20 mouse cellular contexts compared by ENCODE assay signal in genomic region chr3:122381591-122381990, GRCm38 (mm10).
DNase-seq lines count a peak whose midpoint lies in the region; ATAC-seq lines count a peak whose summit lies in the region.
"Had no signal": no experiment of that assay in that cellular context is flagged by ENCODE, and none has a peak within 500 bp of the region (broad histone marks: within the 10 kb centered on the region; RNA-seq: fewer than 3 reads in every experiment).

No protein-coding gene starts in this region.

- ATAC-seq in forebrain, embryonic 16.5 days: no peak

- no peak overlapping the region for H3K4me3 ChIP-seq in forebrain, embryonic 16.5 days (replicated peaks; ENCODE audit: low read length)
- H3K4me3 ChIP-seq: embryonic facial prominence, embryonic 10.5 days; hindbrain, embryonic 10.5 days; limb, embryonic 13.5 days; liver, embryonic 13.5 days; midbrain, embryonic 10.5 days; neural tube, embryonic 13.5 days had no signal

- peak; percentile 35 for DNase-seq in gastrocnemius, postnatal 14 days
- DNase-seq in gastrocnemius, adult 18-20 months (ENCODE audit: low spot score): no peak
- peak; percentile 44 for DNase-seq in adrenal gland, postnatal 10 days
- peak; percentile 77 to 84 for DNase-seq in cerebellum, adult 18-20 months
- DNase-seq in cerebellum, postnatal 25 days: peak; percentile 75 to 78
- no peak for DNase-seq in spleen, postnatal 36 days (ENCODE audit: low spot score in 2 of 2)
- no peak for DNase-seq in neural tube, embryonic 10.5 days (ENCODE audit: extremely low spot score, low spot score)
- DNase-seq: kidney, adult 11 months; layer of hippocampus, postnatal 36 days; liver, embryonic 13.5 days; lung, embryonic 14.5 days; thymus, postnatal 14 days had no signal

- peaks cover 8% of the 10 kb centered on the region for H3K4me1 ChIP-seq in forebrain, embryonic 16.5 days (replicated peaks; ENCODE audit: control insufficient read depth, insufficient read depth, low read length)
- H3K4me1 ChIP-seq: liver, embryonic 13.5 days had no signal

- H3K27ac ChIP-seq in forebrain, embryonic 16.5 days (ENCODE audit: low read length): no peak overlapping the region
- H3K27ac ChIP-seq: embryonic facial prominence, embryonic 10.5 days; hindbrain, embryonic 10.5 days; kidney, postnatal 0 days; limb, embryonic 13.5 days; liver, embryonic 13.5 days; macrophage; midbrain, embryonic 10.5 days; neural tube, embryonic 13.5 days had no signal

- H3K4me2 ChIP-seq in forebrain, embryonic 16.5 days (ENCODE audit: low read length): no peak overlapping the region
- H3K4me2 ChIP-seq: limb, embryonic 13.5 days; liver, embryonic 13.5 days; lung, embryonic 14.5 days; neural tube, embryonic 13.5 days had no signal

- intact Hi-C loops in gastrocnemius, postnatal 14 days (cut with DNase I; ENCODE audit: low total_unique reads): no loop called here

- WGBS in forebrain, embryonic 16.5 days: 94% methylated on average over 3 of the region's 3 CpGs

- H3K9ac ChIP-seq in forebrain, embryonic 16.5 days (replicated peaks; ENCODE audit: low read depth, low read length): no peak overlapping the region
- H3K9ac ChIP-seq: limb, embryonic 13.5 days; liver, embryonic 13.5 days; lung, embryonic 14.5 days; neural tube, embryonic 13.5 days had no signal

- H3K27me3 ChIP-seq in forebrain, embryonic 16.5 days (replicated peaks; ENCODE audit: control insufficient read depth, insufficient read depth, low read length): no peaks in the 10 kb centered on the region
- H3K27me3 ChIP-seq: liver, embryonic 13.5 days; neural tube, embryonic 13.5 days had no signal

- no peaks in the 10 kb centered on the region for H3K36me3 ChIP-seq in forebrain, embryonic 16.5 days (ENCODE audit: control insufficient read depth, insufficient read depth)
- H3K36me3 ChIP-seq: embryonic facial prominence, embryonic 10.5 days; hindbrain, embryonic 10.5 days; limb, embryonic 13.5 days; liver, embryonic 13.5 days; midbrain, embryonic 10.5 days; neural tube, embryonic 13.5 days had no signal

- no peaks in the 10 kb centered on the region for H3K9me3 ChIP-seq in forebrain, embryonic 16.5 days (ENCODE audit: control insufficient read depth, low read length)
- H3K9me3 ChIP-seq: embryonic facial prominence, embryonic 10.5 days; hindbrain, embryonic 10.5 days; limb, embryonic 13.5 days; liver, embryonic 13.5 days; midbrain, embryonic 10.5 days; neural tube, embryonic 13.5 days had no signal

Comparison
In these comparisons a context has a peak if more than half of its experiments do, and no peak if none do; other contexts are left out.
1. DNase-seq: peak in gastrocnemius, postnatal 14 days (single experiment), adrenal gland, postnatal 10 days (single experiment), cerebellum, adult 18-20 months (2 of 2) and cerebellum, postnatal 25 days (2 of 2); none in gastrocnemius, adult 18-20 months (single experiment), spleen, postnatal 36 days (0 of 2) and neural tube, embryonic 10.5 days (single experiment).